Mouse (Mus musculus) bone marrow, adult 2 months (tissue): ENCODE measurements around the gene Prkca. TPM values are rescaled to one million over a fixed set of nuclear protein-coding genes. Genes with fewer than 3 reads are reported as not detected.

Source experiments
- H3K27ac ChIP-seq: fragments of 200-500 bp; 2 replicates; pipeline ENCODE4 v1.5.1; 2012; ENCODE audit warnings: low read depth, mild to moderate bottlenecking, control low read depth, inconsistent platforms, low read length; ENCODE audit not compliant: control insufficient read depth, poor library complexity, insufficient read depth
- H3K4me1 ChIP-seq: fragments of 200-500 bp; 2 replicates; pipeline ENCODE4 v1.6.1; 2011; ENCODE audit warnings: low read length; ENCODE audit not compliant: control insufficient read depth, insufficient read depth
- H3K4me3 ChIP-seq: fragments of 200-500 bp; replicated peaks from 2 replicates; pipeline ENCODE3; 2011; ENCODE audit warnings: mild to moderate bottlenecking, low read depth, low read length, control low read depth; ENCODE audit not compliant: control insufficient read depth
- CTCF ChIP-seq: fragments of 200-500 bp; IDR thresholded peaks from 2 replicates; pipeline ENCODE4 v1.5.1; 2011; ENCODE audit warnings: low read length, control low read depth; ENCODE audit not compliant: control insufficient read depth, insufficient read depth
- POLR2A ChIP-seq: fragments of 200-500 bp; IDR thresholded peaks from 2 replicates; pipeline ENCODE4 v1.6.1; 2011; ENCODE audit warnings: low read depth, mild to moderate bottlenecking, control low read depth, low read length, borderline replicate concordance; ENCODE audit not compliant: control insufficient read depth
- WGBS: fragments of 180-500 bp; shearing (Covaris S2); methylation state at CpG from one replicate; pipeline ENCODE4 v1.1.7; 2018; 5-methylcytosine and 5-hydroxymethylcytosine counted together
- polyA plus RNA-seq: library from polyadenylated mRNA; stranded (reverse); fragments of >200 nt; gene quantifications from 2 replicates; pipeline ENCODE4 v1.2.4, GENCODE M21; 2011; ENCODE audit warnings: low replicate concordance; ENCODE audit not compliant: missing spikeins, insufficient read depth, insufficient read length

Prkca gene
- polyA plus RNA-seq, 1 experiment, result 33.8 TPM

GRCm38 (mm10) chr11:108285046-108285445 lies 58.7 kb downstream of the Prkca start:
- TF ChIP-seq POLR2A (no peak), CTCF (no peak)
- H3K27ac ChIP-seq, result no peak overlapping the region
- 75% methylated on average over 5 of the region's 5 CpGs for WGBS
- no peak overlapping the region for H3K4me3 ChIP-seq
- no peaks in the 10 kb centered on the region; the same call in 1 of the 2 replicates for H3K4me1 ChIP-seq

GRCm38 (mm10) chr11:108282850-108283459 lies 60.8 kb downstream of the Prkca start:
- no peak for TF ChIP-seq CTCF
- WGBS, result 74% methylated on average over 1 of the region's 1 CpGs
- no peak overlapping the region for H3K4me3 ChIP-seq
- no peaks in the 10 kb centered on the region; the same call in 1 of the 2 replicates for H3K4me1 ChIP-seq
- no peak overlapping the region for H3K27ac ChIP-seq

- TF ChIP-seq POLR2A (no peak), CTCF (no peak)
- Histone ChIP-seq H3K27ac (no peak overlapping the region), H3K4me3 (no peak overlapping the region), H3K4me1 (no peaks in the 10 kb centered on the region; the same call in 1 of the 2 replicates)
- 84% methylated on average over 1 of the region's 1 CpGs for WGBS
Observed at GRCm38 (mm10) chr11:108279748-108280373, 63.9 kb downstream of the Prkca start.

GRCm38 (mm10) chr11:108277096-108277495 lies 66.6 kb downstream of the Prkca start:
- Histone ChIP-seq H3K4me1 (no peaks in the 10 kb centered on the region; the same call in 1 of the 2 replicates), H3K27ac (no peak overlapping the region), H3K4me3 (no peak overlapping the region)
- 27% methylated on average over 8 of the region's 8 CpGs for WGBS
- TF ChIP-seq POLR2A (no peak), CTCF (no peak)

- WGBS, result 80% methylated on average over 2 of the region's 2 CpGs
- TF ChIP-seq CTCF, result no peak
- no peak for TF ChIP-seq POLR2A
- no peak overlapping the region for H3K27ac ChIP-seq
- H3K4me1 ChIP-seq, result no peaks in the 10 kb centered on the region; the same call in 1 of the 2 replicates
- H3K4me3 ChIP-seq, result no peak overlapping the region
Observed at GRCm38 (mm10) chr11:108276148-108276547, 67.6 kb downstream of the Prkca start.

- no peaks in the 10 kb centered on the region; the same call in 1 of the 2 replicates for H3K4me1 ChIP-seq
- 78% methylated on average over 7 of the region's 7 CpGs for WGBS
- no peak overlapping the region for H3K4me3 ChIP-seq
- no peak overlapping the region for H3K27ac ChIP-seq
- TF ChIP-seq CTCF, result no peak
- TF ChIP-seq POLR2A, result no peak
Observed at GRCm38 (mm10) chr11:108274046-108274445, 69.7 kb downstream of the Prkca start.

- Histone ChIP-seq H3K27ac (no peak overlapping the region), H3K4me3 (no peak overlapping the region), H3K4me1 (no peaks in the 10 kb centered on the region; the same call in 1 of the 2 replicates)
- no peak for TF ChIP-seq CTCF
- no peak for TF ChIP-seq POLR2A
- WGBS, result 75% methylated on average over 12 of the region's 12 CpGs
Observed at GRCm38 (mm10) chr11:108273415-108273965, 70.2 kb downstream of the Prkca start.

GRCm38 (mm10) chr11:108272601-108273414 lies 70.9 kb downstream of the Prkca start:
- TF ChIP-seq CTCF (no peak), POLR2A (no peak)
- no peak overlapping the region for H3K4me3 ChIP-seq

More at GRCm38 (mm10) chr11:108272601-108273414, 70.9 kb downstream of the Prkca start:
- WGBS, result 55% methylated on average over 16 of the region's 16 CpGs
- Histone ChIP-seq H3K27ac (no peak overlapping the region), H3K4me1 (no peaks in the 10 kb centered on the region; the same call in 1 of the 2 replicates)
